Comparison of ENCODE assay signal across 8 mouse cellular contexts in genomic region chr2:148672199-148673096, GRCm38 (mm10). TPM values are rescaled to one million over a fixed set of nuclear protein-coding genes. Genes with fewer than 3 reads are reported as not detected.
DNase-seq lines count a peak whose midpoint lies in the region; ATAC-seq lines count a peak whose summit lies in the region.

Gene Nxt1, plus strand, starts transcription at chr2:148672601.

- H3K36me3 ChIP-seq in hindbrain, embryonic 12.5 days: peaks cover 16% of the 10 kb centered on the region

- no peaks in the 10 kb centered on the region for H3K27me3 ChIP-seq in hindbrain, embryonic 12.5 days

- H3K4me1 ChIP-seq in hindbrain, embryonic 12.5 days: peaks cover 16% of the 10 kb centered on the region

- H3K4me2 ChIP-seq in hindbrain, embryonic 12.5 days (replicated peaks): peak within 1 kb of the TSS; percentile 91

- under 1% methylated on average over 58 of the region's 58 CpGs for WGBS in hindbrain, embryonic 12.5 days

- peak within 1 kb of the TSS; percentile 78 for H3K27ac ChIP-seq in hindbrain, embryonic 12.5 days

- no peaks in the 10 kb centered on the region for H3K9me3 ChIP-seq in hindbrain, embryonic 12.5 days (replicated peaks)

- peak within 1 kb of the TSS; percentile 77 for H3K4me3 ChIP-seq in hindbrain, embryonic 12.5 days

- ATAC-seq in hindbrain, embryonic 12.5 days (ENCODE audit: low FRiP score): peak; percentile 100

- H3K9ac ChIP-seq in hindbrain, embryonic 12.5 days: peak within 1 kb of the TSS; percentile 76

- DNase-seq in NIH3T3 (ENCODE audit: low read depth): peak; percentile 99
- peak; percentile 99 for DNase-seq in cerebellum, postnatal 10 days
- DNase-seq in frontal cortex, postnatal 10 days (ENCODE audit: low spot score in 2 of 2): peak; percentile 97 to 99
- DNase-seq in layer of hippocampus, postnatal 14 days (ENCODE audit: low spot score in 2 of 2): peak; percentile 99 to 100
- DNase-seq in lung, postnatal 14 days: peak; percentile 100
- DNase-seq in retina, adult 2 months (ENCODE audit: low read depth, low spot score): peak; percentile 98
- DNase-seq in thymus, postnatal 36 days: peak; percentile 99 to 100

RNA-seq across cellular contexts. Expression of gene Nxt1, which starts in this region (rescaled TPM):
- 70.5 and 72.4 TPM in 2 replicates for polyA plus RNA-seq in hindbrain, embryonic 12.5 days (2016; fragmentation: Nextera tagmentation; extraction: Ambion mirVana)
- 10 to 100 TPM; 11.1 to 12.2 TPM for total RNA-seq in layer of hippocampus, postnatal 14 days (2021)

Comparison
In these comparisons a context has a peak if more than half of its experiments do, and no peak if none do; other contexts are left out.
1. Peak in every context shown above with its lines: DNase-seq, ATAC-seq, H3K4me3 ChIP-seq and H3K27ac ChIP-seq.